ENCODE assay signal across 17 mouse cellular contexts in the genomic region with DNA sequence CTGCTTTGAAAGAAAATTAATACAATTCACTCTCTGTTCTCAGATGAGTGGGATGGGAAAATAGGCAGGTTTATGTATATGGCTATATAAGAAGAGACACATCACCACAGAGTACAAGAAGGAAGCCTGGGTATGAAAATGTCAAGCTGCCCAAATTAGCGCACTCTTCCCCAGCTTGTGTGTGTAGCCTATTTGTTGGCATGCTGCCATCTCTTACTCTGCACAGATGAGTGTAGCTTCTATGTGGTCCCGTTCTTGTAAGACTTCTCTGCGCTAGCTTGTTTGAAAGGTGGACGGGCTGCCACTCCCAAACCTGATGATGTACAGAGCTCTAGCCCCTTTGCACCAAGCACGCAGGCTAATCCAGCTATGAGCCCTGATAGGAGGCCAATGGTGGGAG.
DNase-seq lines count a peak whose midpoint lies in the region; ATAC-seq lines count a peak whose summit lies in the region.
"Had no signal": no experiment of that assay in that cellular context is flagged by ENCODE, and none has a peak within 500 bp of the region (broad histone marks: within the 10 kb centered on the region; RNA-seq: fewer than 3 reads in every experiment).

No protein-coding gene starts in this region.

- no peak overlapping the region for H3K27ac ChIP-seq in forebrain, embryonic 14.5 days (ENCODE audit: low read depth, low read length)
- H3K27ac ChIP-seq in forebrain, embryonic 12.5 days: no peak overlapping the region
- H3K27ac ChIP-seq: embryonic facial prominence, embryonic 12.5 days; limb, embryonic 13.5 days had no signal

- no peak overlapping the region for H3K9ac ChIP-seq in forebrain, embryonic 14.5 days (ENCODE audit: low read length)
- H3K9ac ChIP-seq in forebrain, embryonic 12.5 days: no peak overlapping the region
- H3K9ac ChIP-seq: embryonic facial prominence, embryonic 12.5 days; limb, embryonic 13.5 days had no signal

- no peak overlapping the region for H3K4me2 ChIP-seq in forebrain, embryonic 14.5 days (ENCODE audit: low read length)
- H3K4me2 ChIP-seq in forebrain, embryonic 12.5 days: no peak overlapping the region
- H3K4me2 ChIP-seq: embryonic facial prominence, embryonic 12.5 days; heart, embryonic 11.5 days; limb, embryonic 13.5 days had no signal

- peaks cover 18% of the 10 kb centered on the region; the same call in 1 of the 2 replicates for H3K4me1 ChIP-seq in forebrain, embryonic 14.5 days (ENCODE audit: control insufficient read depth, insufficient read depth, low read length)
- H3K4me1 ChIP-seq in forebrain, embryonic 12.5 days: peaks cover 20% of the 10 kb centered on the region

- H3K27me3 ChIP-seq in forebrain, embryonic 14.5 days (replicated peaks; ENCODE audit: control insufficient read depth, insufficient read depth, low read length): no peaks in the 10 kb centered on the region
- H3K27me3 ChIP-seq in forebrain, embryonic 12.5 days: no peaks in the 10 kb centered on the region
- H3K27me3 ChIP-seq: embryonic facial prominence, embryonic 12.5 days had no signal

- peak; percentile 73 for DNase-seq in forebrain, embryonic 14.5 days (ENCODE audit: low spot score)
- peak; percentile 41 for DNase-seq in layer of hippocampus, adult 9-11 months
- DNase-seq in layer of hippocampus, postnatal 14 days (ENCODE audit: low spot score in 2 of 2): no peak
- peak; percentile 51 for DNase-seq in right cerebral cortex, adult 18-20 months
- DNase-seq in right cerebral cortex, postnatal 25 days: no peak
- no peak for DNase-seq in gastrocnemius, adult 18-20 months (ENCODE audit: low spot score)
- DNase-seq in ovary, postnatal 14 days (ENCODE audit: low spot score): no peak
- DNase-seq: adrenal gland, adult 2 months; B cell, adult 2 months; cerebellum, adult 9-10 months; gastrocnemius, postnatal 36 days; kidney, adult 18-20 months; lung, adult 18-20 months had no signal

- H3K9me3 ChIP-seq in forebrain, embryonic 14.5 days (replicated peaks; ENCODE audit: control insufficient read depth, low read length): no peaks in the 10 kb centered on the region
- H3K9me3 ChIP-seq in forebrain, embryonic 12.5 days: no peaks in the 10 kb centered on the region
- H3K9me3 ChIP-seq: embryonic facial prominence, embryonic 12.5 days; limb, embryonic 13.5 days had no signal

- 52% methylated on average over 5 of the region's 5 CpGs for WGBS in forebrain, embryonic 14.5 days
- 74% methylated on average over 5 of the region's 5 CpGs for WGBS in forebrain, embryonic 12.5 days

- H3K36me3 ChIP-seq in forebrain, embryonic 14.5 days (ENCODE audit: control insufficient read depth, insufficient read depth, low read length): no peaks in the 10 kb centered on the region
- H3K36me3 ChIP-seq in forebrain, embryonic 12.5 days (replicated peaks): no peaks in the 10 kb centered on the region
- H3K36me3 ChIP-seq: embryonic facial prominence, embryonic 12.5 days; limb, embryonic 13.5 days had no signal

- ATAC-seq in forebrain, embryonic 14.5 days: peak; percentile 69; the same call in 1 of the 2 replicates
- no peak for ATAC-seq in forebrain, embryonic 12.5 days (ENCODE audit: low FRiP score)

- no peak overlapping the region for H3K4me3 ChIP-seq in forebrain, embryonic 14.5 days (ENCODE audit: low read depth, low read length)
- no peak overlapping the region for H3K4me3 ChIP-seq in forebrain, embryonic 12.5 days (replicated peaks)
- H3K4me3 ChIP-seq: embryonic facial prominence, embryonic 12.5 days; limb, embryonic 13.5 days had no signal

Comparison
In these comparisons a context has a peak if more than half of its experiments do, and no peak if none do; other contexts are left out.
1. DNase-seq: peak in forebrain, embryonic 14.5 days (single experiment), layer of hippocampus, adult 9-11 months (single experiment) and right cerebral cortex, adult 18-20 months (single experiment); none in layer of hippocampus, postnatal 14 days (0 of 2), right cerebral cortex, postnatal 25 days (single experiment), gastrocnemius, adult 18-20 months (single experiment) and ovary, postnatal 14 days (single experiment).